Mouse (Mus musculus): ENCODE data around the gene 2210408I21Rik.

GRCm38 (mm10) chr13:77478425-77479119 lies 343.2 kb downstream of the 2210408I21Rik start:
- TF ChIP-seq GATA1 (IDR thresholded peaks at IDR 0.05; ENCODE audit: borderline replicate concordance, low read length) (no peak), FLI1 (IDR thresholded peaks at IDR 0.05; ENCODE audit: low read length) (no peak)
